Mouse (Mus musculus) large intestine, adult 2 months (tissue): ENCODE results near the gene En2. TPM values are rescaled to one million over a fixed set of nuclear protein-coding genes. Genes with fewer than 3 reads are reported as not detected.

Experiments
- DNase-seq: peaks from one replicate; pipeline ENCODE4 v3.0.0-alpha.2; 2012; ENCODE audit warnings: low read depth, low spot score
- WGBS: fragments of 180-500 bp; shearing (Covaris S2); methylation state at CpG from one replicate; pipeline ENCODE4 v1.1.7; 2018; 5-methylcytosine and 5-hydroxymethylcytosine counted together
- polyA plus RNA-seq: library from polyadenylated mRNA; depleted of rRNA; stranded (reverse); fragments of >200 nt; gene quantifications from 2 replicates; pipeline ENCODE4 v1.2.3, GENCODE M21; 2012; rRNA removed

En2 gene
- not detected in 2 replicates for polyA plus RNA-seq

GRCm38 (mm10) chr5:28165358-28166255 lies at the start of gene En2:
Gene En2 (plus strand): TSS chr5:28165694.
- no peak for DNase-seq
- WGBS, result 1% methylated on average over 113 of the region's 113 CpGs

- 9% methylated on average over 13 of the region's 13 CpGs for WGBS
- no peak for DNase-seq
Measured at GRCm38 (mm10) chr5:28117251-28117880, 48.1 kb upstream of the En2 start.

- DNase-seq, result no peak
- WGBS, result 2% methylated on average over 30 of the region's 30 CpGs
Measured at GRCm38 (mm10) chr5:28117882-28118530, 47.5 kb upstream of the En2 start.

- WGBS, result 1% methylated on average over 19 of the region's 19 CpGs
- no peak for DNase-seq
Measured at GRCm38 (mm10) chr5:28118531-28118925, 47.0 kb upstream of the En2 start.

- no peak for DNase-seq
- WGBS, result 33% methylated on average over 3 of the region's 3 CpGs
Measured at GRCm38 (mm10) chr5:28119576-28119975, 45.9 kb upstream of the En2 start.

GRCm38 (mm10) chr5:28122491-28123454 lies 42.7 kb upstream of the En2 start:
- 3% methylated on average over 27 of the region's 27 CpGs for WGBS
- peak; percentile 18 for DNase-seq

GRCm38 (mm10) chr5:28123455-28123825 lies 42.1 kb upstream of the En2 start:
- DNase-seq, result no peak
- 4% methylated on average over 11 of the region's 11 CpGs for WGBS

- WGBS, result 6% methylated on average over 28 of the region's 28 CpGs
Measured at GRCm38 (mm10) chr5:28124321-28125230, 40.9 kb upstream of the En2 start.

GRCm38 (mm10) chr5:28128851-28129250 lies 36.6 kb upstream of the En2 start:
- no peak for DNase-seq
- 42% methylated on average over 1 of the region's 1 CpGs for WGBS

More at GRCm38 (mm10) chr5:28124321-28125230, 40.9 kb upstream of the En2 start:
- DNase-seq, result no peak

- DNase-seq, result no peak
- WGBS, result 78% methylated on average over 5 of the region's 5 CpGs
Measured at GRCm38 (mm10) chr5:28132231-28132630, 33.3 kb upstream of the En2 start.

GRCm38 (mm10) chr5:28136438-28136837 lies 29.1 kb upstream of the En2 start:
- no peak for DNase-seq
- WGBS, result 33% methylated on average over 2 of the region's 2 CpGs

- no peak for DNase-seq
Measured at GRCm38 (mm10) chr5:28144555-28144954, 20.9 kb upstream of the En2 start.

- 67% methylated on average over 8 of the region's 8 CpGs for WGBS
- no peak for DNase-seq
Measured at GRCm38 (mm10) chr5:28146018-28146417, 19.5 kb upstream of the En2 start.

GRCm38 (mm10) chr5:28148473-28148872 lies 17.0 kb upstream of the En2 start:
- WGBS, result 28% methylated on average over 3 of the region's 3 CpGs
- DNase-seq, result no peak

- WGBS, result 75% methylated on average over 3 of the region's 3 CpGs
- no peak for DNase-seq
Measured at GRCm38 (mm10) chr5:28149436-28149835, 16.1 kb upstream of the En2 start.

- 8% methylated on average over 9 of the region's 9 CpGs for WGBS
- DNase-seq, result no peak
Measured at GRCm38 (mm10) chr5:28157044-28157730, 8.3 kb upstream of the En2 start.

GRCm38 (mm10) chr5:28157781-28158180 lies 7.7 kb upstream of the En2 start:
- WGBS, result 4% methylated on average over 17 of the region's 17 CpGs
- DNase-seq, result no peak
